Mouse (Mus musculus) embryonic stem cell, embryonic (primary cell): ENCODE results near the gene Nol4l.

Source experiments
- CTCF ChIA-PET, 4 experiments: fragments of 300-600 bp in 2 of 4; fragments of 350-600 bp in 2 of 4; sonication (Branson Sonifier 250); formaldehyde crosslinking; loops; one replicate each; lab custom pipeline; 2022; ENCODE audit warnings: inconsistent platforms in 2 of 4; lab: Charles Lee
- POLR2A ChIA-PET, 4 experiments: fragments of 300-600 bp in 2 of 4; fragments of 350-600 bp in 2 of 4; sonication (Branson Sonifier 250); formaldehyde crosslinking; loops; one replicate each; lab custom pipeline; 2022; ENCODE audit warnings: antibody characterized with exemption in 4 of 4, inconsistent platforms in 1 of 4; lab: Charles Lee

The Nol4l gene

GRCm38 (mm10) chr2:153548221-153548923 lies 18.6 kb upstream of the Nol4l start:
- POLR2A ChIA-PET: interaction anchor here (0.5 to 2.2 kb wide), 22 partner anchors 8 to 937 kb away, joined by 3 to 12 read pairs (median 5); no protein-coding TSS in a partner anchor

GRCm38 (mm10) chr2:153547633-153548032 lies 17.9 kb upstream of the Nol4l start:
- POLR2A ChIA-PET: interaction anchor here in 3 of 4 experiments (0.5 to 2.2 kb wide), 19 partner anchors 8 to 578 kb away, joined by 3 to 9 read pairs (median 5); no protein-coding TSS in a partner anchor
- CTCF ChIA-PET: interaction anchor here (0.6 to 1.8 kb wide), 5 partner anchors 12 to 58 kb away, joined by 3 to 7 read pairs (median 6); no protein-coding TSS in a partner anchor

More at GRCm38 (mm10) chr2:153548221-153548923, 18.6 kb upstream of the Nol4l start:
- CTCF ChIA-PET: interaction anchor here (0.6 to 1.9 kb wide), 8 partner anchors 16 to 1836 kb away, joined by 3 to 8 read pairs (median 6); no protein-coding TSS in a partner anchor

- ChIA-PET CTCF (interaction anchor here in 3 of 4 experiments (0.6 to 1.8 kb wide), 8 partner anchors 15 to 1086 kb away, joined by 3 to 8 read pairs (median 4); no protein-coding TSS in a partner anchor), POLR2A (interaction anchor here in 3 of 4 experiments (0.6 to 2.0 kb wide), 16 partner anchors 9 to 578 kb away, joined by 3 to 7 read pairs (median 4); no protein-coding TSS in a partner anchor)
Measured at GRCm38 (mm10) chr2:153546972-153547371, 17.2 kb upstream of the Nol4l start.

GRCm38 (mm10) chr2:153546471-153546870 lies 16.7 kb upstream of the Nol4l start:
- CTCF ChIA-PET: interaction anchor here in 3 of 4 experiments (0.6 to 1.8 kb wide), 7 partner anchors 17 to 1087 kb away, joined by 3 to 6 read pairs (median 3); no protein-coding TSS in a partner anchor

GRCm38 (mm10) chr2:153544771-153545170 lies 15.0 kb upstream of the Nol4l start:
- CTCF ChIA-PET: interaction anchor here in 1 of 4 experiments (0.5 to 0.9 kb wide), 2 partner anchors 64 to 76 kb away, joined by 3 read pairs; no protein-coding TSS in a partner anchor
- POLR2A ChIA-PET: interaction anchor here in 1 of 4 experiments (0.5 to 2.2 kb wide), 3 partner anchors 9 to 36 kb away, joined by 3 to 5 read pairs (median 3); no protein-coding TSS in a partner anchor

More at GRCm38 (mm10) chr2:153546471-153546870, 16.7 kb upstream of the Nol4l start:
- POLR2A ChIA-PET: interaction anchor here in 3 of 4 experiments (0.9 to 2.0 kb wide), 15 partner anchors 10 to 577 kb away, joined by 3 to 7 read pairs (median 3); no protein-coding TSS in a partner anchor

GRCm38 (mm10) chr2:153543911-153544730 lies 14.3 kb upstream of the Nol4l start:
- ChIA-PET POLR2A (interaction anchor here in 2 of 4 experiments (0.5 to 2.2 kb wide), 4 partner anchors 29 to 41 kb away, joined by 3 to 5 read pairs (median 3); no protein-coding TSS in a partner anchor), CTCF (interaction anchor here in 1 of 4 experiments (0.5 to 0.9 kb wide), 2 partner anchors 64 to 76 kb away, joined by 3 read pairs; no protein-coding TSS in a partner anchor)

- CTCF ChIA-PET: no interaction called here
- POLR2A ChIA-PET: interaction anchor here in 2 of 4 experiments (1.5 to 2.2 kb wide), 2 partner anchors 30 to 32 kb away, joined by 3 to 5 read pairs; no protein-coding TSS in a partner anchor
Measured at GRCm38 (mm10) chr2:153542936-153543668, 13.3 kb upstream of the Nol4l start.

GRCm38 (mm10) chr2:153538898-153539297 lies 9.1 kb upstream of the Nol4l start:
- POLR2A ChIA-PET: interaction anchor here in 2 of 4 experiments (1.0 to 2.4 kb wide), 5 partner anchors 10 to 34 kb away, joined by 3 to 9 read pairs (median 4); no protein-coding TSS in a partner anchor
- CTCF ChIA-PET: interaction anchor here in 2 of 4 experiments (0.7 to 1.2 kb wide), 2 partner anchors 42 to 47 kb away, joined by 3 to 4 read pairs; no protein-coding TSS in a partner anchor

GRCm38 (mm10) chr2:153533981-153534380 lies 4.2 kb upstream of the Nol4l start:
- CTCF ChIA-PET: interaction anchor here in 3 of 4 experiments (0.7 to 2.0 kb wide), 5 partner anchors 12 to 1458 kb away, joined by 3 to 6 read pairs (median 3); no protein-coding TSS in a partner anchor
- POLR2A ChIA-PET: interaction anchor here in 1 of 4 experiments (0.6 to 0.8 kb wide), 2 partner anchors 12 to 43 kb away, joined by 4 to 6 read pairs; no protein-coding TSS in a partner anchor

- CTCF ChIA-PET: interaction anchor here in 1 of 4 experiments (1.0 kb wide), 1 partner anchor 51 kb away, joined by 4 read pairs; no protein-coding TSS in a partner anchor
- POLR2A ChIA-PET: interaction anchor here in 2 of 4 experiments (1.1 to 1.9 kb wide), 4 partner anchors 19 to 56 kb away, joined by 3 to 8 read pairs (median 4); no protein-coding TSS in a partner anchor
Measured at GRCm38 (mm10) chr2:153530948-153531347, 1.2 kb upstream of the Nol4l start.

- CTCF ChIA-PET: interaction anchor here in 3 of 4 experiments (0.5 to 1.5 kb wide), 7 partner anchors 18 to 723 kb away, joined by 3 to 5 read pairs (median 3); no protein-coding TSS in a partner anchor
- POLR2A ChIA-PET: interaction anchor here in 2 of 4 experiments (0.6 to 1.9 kb wide), 4 partner anchors 10 to 57 kb away, joined by 3 to 8 read pairs (median 4); no protein-coding TSS in a partner anchor
Measured at GRCm38 (mm10) chr2:153529365-153529781, 398 bp downstream of the Nol4l start.

GRCm38 (mm10) chr2:153528571-153529364 lies 1.0 kb downstream of the Nol4l start:
- CTCF ChIA-PET: interaction anchor here in 2 of 4 experiments (0.6 to 1.5 kb wide), 5 partner anchors 17 to 723 kb away, joined by 3 to 4 read pairs (median 3); no protein-coding TSS in a partner anchor
- POLR2A ChIA-PET: interaction anchor here in 3 of 4 experiments (0.6 to 1.9 kb wide), 11 partner anchors 21 to 524 kb away, joined by 3 to 8 read pairs (median 3); no protein-coding TSS in a partner anchor

GRCm38 (mm10) chr2:153527580-153528531 lies 1.9 kb downstream of the Nol4l start:
- ChIA-PET POLR2A (interaction anchor here in 3 of 4 experiments (0.6 to 3.3 kb wide), 18 partner anchors 11 to 523 kb away, joined by 3 to 22 read pairs (median 4); no protein-coding TSS in a partner anchor), CTCF (interaction anchor here in 3 of 4 experiments (0.6 to 2.6 kb wide), 4 partner anchors 16 to 36 kb away, joined by 3 to 15 read pairs (median 7); no protein-coding TSS in a partner anchor)
